12 mouse cellular contexts compared by ENCODE assay signal in the genomic region with DNA sequence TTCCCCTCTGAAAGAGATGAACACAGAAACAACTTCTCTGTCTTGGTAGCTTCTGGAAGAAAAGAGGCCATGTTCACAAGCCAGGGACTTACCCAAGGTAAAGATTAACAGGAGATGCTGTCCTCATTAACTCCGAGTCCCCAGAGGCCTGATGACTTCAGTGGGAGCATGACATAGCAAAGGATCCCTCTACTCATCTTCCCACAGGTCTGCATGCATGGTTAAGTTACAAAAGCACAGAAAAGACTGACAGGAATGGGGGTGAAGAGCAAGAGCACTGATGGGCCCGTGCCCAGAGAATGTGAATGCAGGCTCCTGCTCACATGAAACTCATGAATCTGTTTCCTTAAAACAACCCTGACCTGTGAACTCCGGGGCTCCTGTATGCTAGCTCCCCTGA.
"Had no signal": no experiment of that assay in that cellular context is flagged by ENCODE, and none has a peak within 500 bp of the region (broad histone marks: within the 10 kb centered on the region; RNA-seq: fewer than 3 reads in every experiment).

No protein-coding gene starts in this region.

- H3K9ac ChIP-seq: intestine, embryonic 15.5 days; limb, embryonic 13.5 days; liver, embryonic 14.5 days; midbrain, embryonic 13.5 days had no signal

- H3K27ac ChIP-seq: intestine, embryonic 15.5 days; layer of hippocampus, adult 2 months; limb, embryonic 13.5 days; liver, embryonic 14.5 days; midbrain, embryonic 13.5 days; stomach, postnatal 0 days had no signal

- H3K4me3 ChIP-seq: intestine, embryonic 15.5 days; layer of hippocampus, adult 2 months; limb, embryonic 13.5 days; midbrain, embryonic 13.5 days had no signal

- H3K4me1 ChIP-seq: intestine, embryonic 15.5 days; limb, embryonic 13.5 days; midbrain, embryonic 13.5 days had no signal

- H3K4me2 ChIP-seq: intestine, embryonic 15.5 days; limb, embryonic 13.5 days; midbrain, embryonic 13.5 days had no signal

- H3K27me3 ChIP-seq: intestine, embryonic 15.5 days had no signal

- H3K36me3 ChIP-seq: intestine, embryonic 15.5 days; limb, embryonic 13.5 days; midbrain, embryonic 13.5 days had no signal

- H3K9me3 ChIP-seq: intestine, embryonic 15.5 days; limb, embryonic 13.5 days; midbrain, embryonic 13.5 days had no signal

- ATAC-seq: intestine, embryonic 15.5 days; midbrain, embryonic 13.5 days had no signal

- DNase-seq: left cerebral cortex, postnatal 4 days; lung, adult 18-20 months; lung, postnatal 36 days; right cerebral cortex, postnatal 25 days; thymus, adult 18-20 months; thymus, postnatal 14 days had no signal
